Mouse (Mus musculus): ENCODE measurements at regions not wholly inside any gene's neighbourhood (a gene's known extent, or its start where the extent isn't known, plus 50 kb on each side); places are given as distances from the start of the nearest gene placed in this dataset.

GRCm38 (mm10) chr4:22120953-22121352 is 189.8 kb downstream of the Faxc start:
- Histone ChIP-seq H3K4me3 (ENCODE audit: low read length) (no peak overlapping the region), H3K27me3 (ENCODE audit: control insufficient read depth, insufficient read depth, low read length) (no peaks in the 10 kb centered on the region), H3K4me1 (ENCODE audit: control insufficient read depth, insufficient read depth, low read length) (peaks cover 7% of the 10 kb centered on the region), H3K36me3 (ENCODE audit: control insufficient read depth, insufficient read depth) (no peaks in the 10 kb centered on the region), H3K9me3 (replicated peaks; ENCODE audit: control insufficient read depth, low read length) (no peaks in the 10 kb centered on the region), H3K9ac (ENCODE audit: low read length) (no peak overlapping the region), H3K4me2 (ENCODE audit: low read depth, low read length) (peak overlapping the region; percentile 34), H3K27ac (ENCODE audit: low read length) (no peak overlapping the region)
- 7% methylated on average over 3 of the region's 3 CpGs for WGBS
- ATAC-seq (replicated peaks; ENCODE audit: extremely low read depth, insufficient read depth, low FRiP score), result no peak

DNA sequence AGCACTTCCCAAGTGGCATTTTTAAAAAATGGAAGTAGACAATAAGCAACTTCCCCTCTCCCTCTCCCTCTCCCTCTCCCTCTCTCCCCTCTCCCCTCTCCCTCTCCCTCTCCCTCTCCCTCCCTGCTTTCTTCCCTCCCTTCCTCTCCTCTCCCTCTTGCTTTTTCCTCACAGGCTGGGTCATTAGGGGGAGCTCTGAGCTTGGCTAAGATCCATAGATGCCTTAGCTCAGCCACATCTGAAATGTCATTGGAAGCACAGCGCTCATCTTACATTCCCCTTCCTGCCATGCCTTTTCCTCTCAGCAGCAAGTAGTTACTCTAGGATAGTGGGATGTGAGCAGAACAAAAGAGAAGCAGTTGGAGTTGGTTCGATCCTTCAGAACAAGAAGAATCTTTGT is 190.3 kb downstream of the Faxc start:
- H3K27ac ChIP-seq (ENCODE audit: low read length), result no peak overlapping the region
- 0 out of 2 replicates have a peak overlapping the region, but pooled peaks have one; percentile 34 for H3K4me2 ChIP-seq (ENCODE audit: low read depth, low read length)
- no peaks in the 10 kb centered on the region for H3K9me3 ChIP-seq (replicated peaks; ENCODE audit: control insufficient read depth, low read length)
- WGBS, result 61% methylated on average over 2 of the region's 2 CpGs
- no peaks in the 10 kb centered on the region for H3K36me3 ChIP-seq (ENCODE audit: control insufficient read depth, insufficient read depth)
- ATAC-seq (replicated peaks; ENCODE audit: extremely low read depth, insufficient read depth, low FRiP score), result no peak
- H3K4me1 ChIP-seq (ENCODE audit: control insufficient read depth, insufficient read depth, low read length), result peaks cover 7% of the 10 kb centered on the region
- H3K27me3 ChIP-seq (ENCODE audit: control insufficient read depth, insufficient read depth, low read length), result no peaks in the 10 kb centered on the region
- no peak overlapping the region for H3K4me3 ChIP-seq (ENCODE audit: low read length)
- H3K9ac ChIP-seq (ENCODE audit: low read length), result no peak overlapping the region

DNA sequence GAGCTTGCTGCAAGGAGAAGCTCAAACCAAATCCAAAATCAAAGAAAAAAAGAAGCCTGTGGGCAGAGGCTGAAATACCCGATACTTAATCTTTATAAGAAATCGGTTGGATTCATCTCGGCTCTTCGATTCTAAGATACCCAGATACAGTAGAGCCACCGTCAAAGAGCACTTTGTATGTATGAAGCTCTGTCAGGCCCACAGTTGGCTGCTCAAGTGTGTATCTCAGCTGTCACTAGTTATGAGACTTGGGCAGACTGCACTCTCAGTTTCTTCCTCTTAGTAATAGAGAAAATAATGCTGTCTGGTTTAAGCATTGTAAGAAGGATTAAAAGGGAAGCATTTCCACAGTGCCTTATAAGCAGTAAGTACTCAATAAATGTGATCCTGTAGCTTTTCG is 193.7 kb downstream of the Faxc start:
- no peak overlapping the region for H3K4me2 ChIP-seq (ENCODE audit: low read depth, low read length)
- no peaks in the 10 kb centered on the region for H3K27me3 ChIP-seq (ENCODE audit: control insufficient read depth, insufficient read depth, low read length)
- no peaks in the 10 kb centered on the region for H3K9me3 ChIP-seq (replicated peaks; ENCODE audit: control insufficient read depth, low read length)
- peaks cover 7% of the 10 kb centered on the region for H3K4me1 ChIP-seq (ENCODE audit: control insufficient read depth, insufficient read depth, low read length)
- H3K27ac ChIP-seq (ENCODE audit: low read length), result no peak overlapping the region
- H3K9ac ChIP-seq (ENCODE audit: low read length), result no peak overlapping the region
- 87% methylated on average over 6 of the region's 6 CpGs for WGBS
- H3K36me3 ChIP-seq (ENCODE audit: control insufficient read depth, insufficient read depth), result no peaks in the 10 kb centered on the region
- H3K4me3 ChIP-seq (ENCODE audit: low read length), result no peak overlapping the region
- no peak for ATAC-seq (replicated peaks; ENCODE audit: extremely low read depth, insufficient read depth, low FRiP score)

DNA sequence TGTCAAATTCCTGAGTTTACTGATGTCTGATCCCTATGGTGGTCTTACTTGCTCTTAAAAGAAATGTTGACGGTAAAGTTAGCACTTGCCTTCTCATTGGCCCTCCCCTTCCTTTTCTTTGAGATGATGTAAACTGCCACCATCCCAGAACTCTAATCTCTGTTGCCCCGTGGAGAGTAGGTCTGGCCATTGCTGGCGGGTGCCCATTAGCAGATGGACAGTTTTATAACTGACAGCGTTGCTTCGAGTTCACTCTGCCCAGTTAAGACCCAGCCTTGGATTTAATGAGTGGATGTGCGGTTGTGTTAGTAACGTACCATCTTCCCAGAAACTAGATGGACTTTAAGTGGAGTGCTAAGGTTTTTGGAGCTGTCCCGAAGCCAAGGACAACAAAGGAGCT is 199.4 kb downstream of the Faxc start:
- Histone ChIP-seq H3K36me3 (ENCODE audit: control insufficient read depth, insufficient read depth) (no peaks in the 10 kb centered on the region), H3K27ac (ENCODE audit: low read length) (no peak overlapping the region), H3K4me3 (ENCODE audit: low read length) (no peak overlapping the region), H3K4me1 (ENCODE audit: control insufficient read depth, insufficient read depth, low read length) (no peaks in the 10 kb centered on the region), H3K27me3 (ENCODE audit: control insufficient read depth, insufficient read depth, low read length) (0 out of 2 replicates have a peak, but pooled peaks cover 2% of the 10 kb centered on the region), H3K9me3 (replicated peaks; ENCODE audit: control insufficient read depth, low read length) (no peaks in the 10 kb centered on the region), H3K4me2 (ENCODE audit: low read depth, low read length) (no peak overlapping the region), H3K9ac (ENCODE audit: low read length) (no peak overlapping the region)
- WGBS, result 66% methylated on average over 8 of the region's 8 CpGs
- no peak for ATAC-seq (replicated peaks; ENCODE audit: extremely low read depth, insufficient read depth, low FRiP score)

DNA sequence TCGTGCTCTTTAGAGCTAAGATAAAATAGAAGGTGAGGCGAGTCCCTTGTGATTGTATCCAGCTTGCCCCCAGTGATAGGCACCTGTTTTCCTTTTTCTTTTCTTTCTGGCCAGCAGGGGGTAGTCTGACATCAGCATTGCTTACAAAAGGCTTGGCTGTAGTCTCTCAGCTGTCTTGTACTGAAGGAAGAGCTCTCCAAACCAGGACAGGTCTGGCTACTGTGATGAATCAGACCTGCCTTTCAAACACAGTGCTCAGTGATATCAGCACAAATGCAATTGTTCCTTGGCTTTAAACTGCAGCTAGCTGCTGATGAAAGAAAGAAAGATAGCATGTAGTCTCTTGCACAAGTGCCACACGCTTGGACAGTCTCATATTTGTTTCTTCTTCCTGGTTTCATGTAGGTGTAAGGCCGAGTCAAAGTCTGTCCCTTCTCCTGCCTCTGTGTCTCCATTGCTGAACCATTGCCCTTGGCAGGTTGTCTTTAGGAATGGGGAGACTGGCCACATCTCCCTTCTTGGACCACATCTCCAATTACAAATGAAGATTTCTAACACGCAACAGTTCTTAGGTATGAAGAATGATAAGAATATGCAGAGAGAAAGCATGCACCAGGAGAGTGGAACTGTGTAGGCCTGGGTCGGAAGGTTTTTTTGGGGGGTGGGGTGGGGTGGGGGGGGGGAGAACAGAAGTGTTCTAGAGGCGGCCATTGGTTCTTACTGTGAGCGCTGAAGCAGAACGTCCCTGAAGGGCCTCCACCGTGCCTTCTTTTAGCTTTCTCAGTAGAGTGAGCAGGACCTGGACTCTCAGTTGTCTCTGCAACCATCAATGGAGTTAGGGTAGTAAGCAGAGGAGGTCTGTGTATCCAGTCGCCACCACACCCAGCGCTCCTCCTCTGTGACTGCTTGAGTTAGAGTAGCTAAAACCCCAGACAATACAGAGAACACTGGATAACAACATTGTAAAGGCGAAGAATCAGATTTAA is 200.9 kb downstream of the Faxc start:
- WGBS, result 63% methylated on average over 13 of the region's 13 CpGs

GRCm38 (mm10) chr4:22133547-22134495 is 202.7 kb downstream of the Faxc start:
- H3K9ac ChIP-seq (ENCODE audit: low read length), result no peak overlapping the region
- 50% methylated on average over 14 of the region's 14 CpGs for WGBS

More for the DNA sequence above, 200.9 kb downstream of the Faxc start:
- Histone ChIP-seq H3K9ac (ENCODE audit: low read length) (no peak overlapping the region), H3K36me3 (ENCODE audit: control insufficient read depth, insufficient read depth) (no peaks in the 10 kb centered on the region), H3K9me3 (replicated peaks; ENCODE audit: control insufficient read depth, low read length) (no peaks in the 10 kb centered on the region), H3K27ac (ENCODE audit: low read length) (no peak overlapping the region), H3K4me2 (ENCODE audit: low read depth, low read length) (no peak overlapping the region), H3K4me3 (ENCODE audit: low read length) (no peak overlapping the region), H3K4me1 (ENCODE audit: control insufficient read depth, insufficient read depth, low read length) (no peaks in the 10 kb centered on the region), H3K27me3 (ENCODE audit: control insufficient read depth, insufficient read depth, low read length) (0 out of 2 replicates have a peak, but pooled peaks cover 2% of the 10 kb centered on the region)
- ATAC-seq (replicated peaks; ENCODE audit: extremely low read depth, insufficient read depth, low FRiP score), result no peak

GRCm38 (mm10) chr4:22140122-22140521 is 209.0 kb downstream of the Faxc start:
- no peak overlapping the region for H3K9ac ChIP-seq (ENCODE audit: low read length)
- ATAC-seq (replicated peaks; ENCODE audit: extremely low read depth, insufficient read depth, low FRiP score), result no peak
- H3K4me1 ChIP-seq (ENCODE audit: control insufficient read depth, insufficient read depth, low read length), result no peaks in the 10 kb centered on the region
- no peaks in the 10 kb centered on the region for H3K36me3 ChIP-seq (ENCODE audit: control insufficient read depth, insufficient read depth)
- 50% methylated on average over 3 of the region's 3 CpGs for WGBS
- H3K4me2 ChIP-seq (ENCODE audit: low read depth, low read length), result no peak overlapping the region
- H3K27ac ChIP-seq (ENCODE audit: low read length), result no peak overlapping the region
- H3K27me3 ChIP-seq (ENCODE audit: control insufficient read depth, insufficient read depth, low read length), result no peaks in the 10 kb centered on the region
- no peaks in the 10 kb centered on the region for H3K9me3 ChIP-seq (replicated peaks; ENCODE audit: control insufficient read depth, low read length)
- no peak overlapping the region for H3K4me3 ChIP-seq (ENCODE audit: low read length)

More at GRCm38 (mm10) chr4:22133547-22134495, 202.7 kb downstream of the Faxc start:
- Histone ChIP-seq H3K27me3 (ENCODE audit: control insufficient read depth, insufficient read depth, low read length) (0 out of 2 replicates have a peak, but pooled peaks cover 2% of the 10 kb centered on the region), H3K4me3 (ENCODE audit: low read length) (no peak overlapping the region), H3K27ac (ENCODE audit: low read length) (no peak overlapping the region), H3K36me3 (ENCODE audit: control insufficient read depth, insufficient read depth) (no peaks in the 10 kb centered on the region), H3K9me3 (replicated peaks; ENCODE audit: control insufficient read depth, low read length) (no peaks in the 10 kb centered on the region), H3K4me1 (ENCODE audit: control insufficient read depth, insufficient read depth, low read length) (no peaks in the 10 kb centered on the region), H3K4me2 (ENCODE audit: low read depth, low read length) (no peak overlapping the region)
- no peak for ATAC-seq (replicated peaks; ENCODE audit: extremely low read depth, insufficient read depth, low FRiP score)

- peaks cover 2% of the 10 kb centered on the region; the same call in 1 of the 2 replicates for H3K4me1 ChIP-seq (ENCODE audit: control insufficient read depth, insufficient read depth, low read length)
- H3K4me3 ChIP-seq (ENCODE audit: low read length), result no peak overlapping the region
- H3K27me3 ChIP-seq (ENCODE audit: control insufficient read depth, insufficient read depth, low read length), result no peaks in the 10 kb centered on the region
- WGBS, result 89% methylated on average over 1 of the region's 1 CpGs
- ATAC-seq (replicated peaks; ENCODE audit: extremely low read depth, insufficient read depth, low FRiP score), result no peak
- H3K9me3 ChIP-seq (replicated peaks; ENCODE audit: control insufficient read depth, low read length), result no peaks in the 10 kb centered on the region
- no peaks in the 10 kb centered on the region for H3K36me3 ChIP-seq (ENCODE audit: control insufficient read depth, insufficient read depth)
- H3K4me2 ChIP-seq (ENCODE audit: low read depth, low read length), result no peak overlapping the region
- no peak overlapping the region for H3K27ac ChIP-seq (ENCODE audit: low read length)
- H3K9ac ChIP-seq (ENCODE audit: low read length), result no peak overlapping the region
These were observed 212.4 kb downstream of the Faxc start for GRCm38 (mm10) chr4:22143546-22143945.

All from heart, embryonic 16.5 days (tissue).